Mouse (Mus musculus) midbrain, embryonic 12.5 days (tissue): Measurements from ENCODE around the gene Hsd17b1. TPM values are rescaled to one million over a fixed set of nuclear protein-coding genes. Genes with fewer than 3 reads are reported as not detected.

Experiments
- ATAC-seq: fragments of 200-750 bp; cut with Nextera tagmentation; 2 replicates; pipeline ENCODE4 v1.8.0; 2017; ENCODE audit warnings: low read depth, moderate TSS enrichment, moderate library complexity; ENCODE audit not compliant: low FRiP score
- H3K27ac ChIP-seq: fragments of 300-500 bp; sonication (generic); replicated peaks from 2 replicates; pipeline ENCODE4 v1.5.1; 2016; ENCODE audit warnings: mild to moderate bottlenecking
- H3K27me3 ChIP-seq: fragments of 300-500 bp; sonication (generic); 2 replicates; pipeline ENCODE4 v1.6.1; 2016; ENCODE audit warnings: mild to moderate bottlenecking
- H3K36me3 ChIP-seq: fragments of 300-500 bp; sonication (generic); 2 replicates; pipeline ENCODE4 v1.6.1; 2016
- H3K4me1 ChIP-seq: fragments of 300-500 bp; sonication (generic); 2 replicates; pipeline ENCODE4 v1.6.1; 2016
- H3K4me2 ChIP-seq: fragments of 300-500 bp; sonication (generic); replicated peaks from 2 replicates; pipeline ENCODE4 v1.6.1; 2016; ENCODE audit warnings: mild to moderate bottlenecking, moderate library complexity
- H3K4me3 ChIP-seq: fragments of 300-500 bp; sonication (generic); 2 replicates; pipeline ENCODE4 v1.5.1; 2016; ENCODE audit warnings: mild to moderate bottlenecking
- H3K9ac ChIP-seq: fragments of 300-500 bp; sonication (generic); replicated peaks from 2 replicates; pipeline ENCODE4 v1.6.1; 2016; ENCODE audit warnings: mild to moderate bottlenecking, moderate library complexity
- H3K9me3 ChIP-seq: fragments of 300-500 bp; sonication (generic); 2 replicates; pipeline ENCODE4 v1.6.1; 2016; ENCODE audit warnings: mild to moderate bottlenecking
- WGBS: fragments of 180-500 bp; shearing (Covaris S2); methylation state at CpG from one replicate; pipeline ENCODE4 v1.1.7; 2016; 5-methylcytosine and 5-hydroxymethylcytosine counted together
- polyA plus RNA-seq: library from polyadenylated mRNA; unstranded; fragments of >200 nt; fragmentation: Nextera tagmentation; extraction: Ambion mirVana; gene quantifications from 2 replicates; pipeline ENCODE4 v1.2.1, GENCODE M21; 2016

Gene Hsd17b1
- polyA plus RNA-seq, 1 experiment from 2014 or later, result 0.31 TPM

GRCm38 (mm10) chr11:101062165-101062884 is 15.9 kb upstream of the Hsd17b1 start:
- Histone ChIP-seq H3K27ac (no peak overlapping the region), H3K36me3 (peaks cover 61% of the 10 kb centered on the region), H3K4me2 (no peak overlapping the region), H3K9me3 (no peaks in the 10 kb centered on the region), H3K4me1 (peaks cover 5% of the 10 kb centered on the region; the same call in 1 of the 2 replicates), H3K27me3 (no peaks in the 10 kb centered on the region), H3K4me3 (no peak overlapping the region), H3K9ac (no peak overlapping the region)
- no peak for ATAC-seq
- WGBS, result 80% methylated on average over 12 of the region's 12 CpGs

GRCm38 (mm10) chr11:101062971-101063675 is 15.1 kb upstream of the Hsd17b1 start:
- Histone ChIP-seq H3K9ac (no peak overlapping the region), H3K36me3 (peaks cover 61% of the 10 kb centered on the region), H3K4me3 (no peak overlapping the region), H3K27me3 (peaks cover 6% of the 10 kb centered on the region), H3K9me3 (no peaks in the 10 kb centered on the region), H3K27ac (peak overlapping the region; percentile 58), H3K4me1 (peaks cover 5% of the 10 kb centered on the region; the same call in 1 of the 2 replicates), H3K4me2 (no peak overlapping the region)
- 79% methylated on average over 14 of the region's 14 CpGs for WGBS
- no peak for ATAC-seq

GRCm38 (mm10) chr11:101063676-101064327 is 14.4 kb upstream of the Hsd17b1 start:
- Histone ChIP-seq H3K36me3 (peaks cover 55% of the 10 kb centered on the region), H3K27me3 (peaks cover 8% of the 10 kb centered on the region), H3K9ac (no peak overlapping the region), H3K4me3 (no peak overlapping the region), H3K4me2 (no peak overlapping the region), H3K27ac (peak overlapping the region; percentile 58), H3K9me3 (no peaks in the 10 kb centered on the region), H3K4me1 (peaks cover 5% of the 10 kb centered on the region; the same call in 1 of the 2 replicates)
- ATAC-seq, result no peak
- whole genome bisulfite sequencing, result 69% methylated on average over 12 of the region's 12 CpGs

GRCm38 (mm10) chr11:101064462-101064861 is 13.7 kb upstream of the Hsd17b1 start:
- Histone ChIP-seq H3K4me2 (no peak overlapping the region), H3K27me3 (peaks cover 8% of the 10 kb centered on the region), H3K36me3 (peaks cover 48% of the 10 kb centered on the region), H3K9me3 (no peaks in the 10 kb centered on the region), H3K4me1 (peaks cover 7% of the 10 kb centered on the region), H3K9ac (no peak overlapping the region), H3K27ac (0 out of 2 replicates have a peak overlapping the region, but pooled peaks have one; percentile 58), H3K4me3 (no peak overlapping the region)
- 88% methylated on average over 4 of the region's 4 CpGs for WGBS
- ATAC-seq, result no peak

- Histone ChIP-seq H3K4me1 (peaks cover 8% of the 10 kb centered on the region), H3K4me2 (no peak overlapping the region), H3K9ac (no peak overlapping the region), H3K9me3 (no peaks in the 10 kb centered on the region), H3K36me3 (peaks cover 43% of the 10 kb centered on the region), H3K4me3 (no peak overlapping the region), H3K27me3 (peaks cover 8% of the 10 kb centered on the region), H3K27ac (no peak overlapping the region)
- 92% methylated on average over 9 of the region's 9 CpGs for WGBS
- ATAC-seq, result no peak
These were observed 13.2 kb upstream of the Hsd17b1 start for GRCm38 (mm10) chr11:101065002-101065401.

GRCm38 (mm10) chr11:101066549-101067412 is 11.4 kb upstream of the Hsd17b1 start:
- 0 out of 2 replicates have a peak, but pooled peaks have one; percentile 41 for ATAC-seq
- no peaks in the 10 kb centered on the region for H3K9me3 ChIP-seq
- no peak overlapping the region; the same call in 1 of the 2 replicates for H3K9ac ChIP-seq
- H3K4me3 ChIP-seq, result peak overlapping the region; percentile 35
- peaks cover 20% of the 10 kb centered on the region for H3K27me3 ChIP-seq
- 14% methylated on average over 18 of the region's 18 CpGs for WGBS
- 0 out of 2 replicates have a peak overlapping the region, but pooled peaks have one; percentile 22 for H3K27ac ChIP-seq
- peaks cover 25% of the 10 kb centered on the region for H3K36me3 ChIP-seq
- peak overlapping the region; percentile 60 for H3K4me2 ChIP-seq
- peaks cover 18% of the 10 kb centered on the region for H3K4me1 ChIP-seq

- Histone ChIP-seq H3K4me2 (peak within 1 kb of the TSS; percentile 99), H3K27ac (0 out of 2 replicates have a peak within 1 kb of the TSS, but pooled peaks have one; percentile 20), H3K4me1 (peaks cover 18% of the 10 kb centered on the region), H3K9ac (peak within 1 kb of the TSS; percentile 80), H3K36me3 (no peaks in the 10 kb centered on the region), H3K9me3 (no peaks in the 10 kb centered on the region), H3K4me3 (peak within 1 kb of the TSS; percentile 85), H3K27me3 (peaks cover 28% of the 10 kb centered on the region)
- 4% methylated on average over 35 of the region's 35 CpGs for WGBS
- ATAC-seq, result peak; percentile 92
These were observed 8.6 kb upstream of the Hsd17b1 start, which contains the start of gene Naglu for GRCm38 (mm10) chr11:101069391-101070188. Naglu (plus strand) TSS chr11:101070012.

GRCm38 (mm10) chr11:101070189-101070527 is 8.1 kb upstream of the Hsd17b1 start:
- H3K27ac ChIP-seq, result 0 out of 2 replicates have a peak overlapping the region, but pooled peaks have one; percentile 20
- no peaks in the 10 kb centered on the region for H3K36me3 ChIP-seq
- peaks cover 18% of the 10 kb centered on the region for H3K4me1 ChIP-seq
- H3K4me2 ChIP-seq, result peak overlapping the region; percentile 99
- ATAC-seq, result peak; percentile 65
- no peaks in the 10 kb centered on the region for H3K9me3 ChIP-seq
- H3K27me3 ChIP-seq, result peaks cover 28% of the 10 kb centered on the region
- under 1% methylated on average over 36 of the region's 36 CpGs for WGBS
- H3K4me3 ChIP-seq, result peak overlapping the region; percentile 85
- peak overlapping the region; percentile 80 for H3K9ac ChIP-seq

GRCm38 (mm10) chr11:101070987-101071386 is 7.2 kb upstream of the Hsd17b1 start:
- Histone ChIP-seq H3K9ac (peak overlapping the region; percentile 80; the same call in 1 of the 2 replicates), H3K4me2 (peak overlapping the region; percentile 99), H3K27ac (no peak overlapping the region), H3K36me3 (no peaks in the 10 kb centered on the region), H3K4me1 (peaks cover 18% of the 10 kb centered on the region), H3K4me3 (peak overlapping the region; percentile 85; the same call in 1 of the 2 replicates), H3K27me3 (peaks cover 28% of the 10 kb centered on the region), H3K9me3 (no peaks in the 10 kb centered on the region)
- 77% methylated on average over 6 of the region's 6 CpGs for WGBS
- ATAC-seq, result no peak

- H3K4me2 ChIP-seq, result no peak overlapping the region
- H3K4me1 ChIP-seq, result peaks cover 17% of the 10 kb centered on the region
- no peak overlapping the region for H3K9ac ChIP-seq
- whole genome bisulfite sequencing, result 73% methylated on average over 14 of the region's 14 CpGs
- no peak overlapping the region for H3K4me3 ChIP-seq
- H3K27ac ChIP-seq, result no peak overlapping the region
- peaks cover 37% of the 10 kb centered on the region for H3K27me3 ChIP-seq
- ATAC-seq, result no peak
- H3K36me3 ChIP-seq, result peaks cover 4% of the 10 kb centered on the region; the same call in 1 of the 2 replicates
- no peaks in the 10 kb centered on the region for H3K9me3 ChIP-seq
These were observed 6.3 kb upstream of the Hsd17b1 start for GRCm38 (mm10) chr11:101071810-101072428.
